Mouse (Mus musculus) neural tube, embryonic 11.5 days (tissue): ENCODE results near the gene Dixdc1. TPM values are rescaled to one million over a fixed set of nuclear protein-coding genes. Genes with fewer than 3 reads are reported as not detected.

Experiments used
- ATAC-seq: fragments of 200-750 bp; cut with Nextera tagmentation; 2 replicates; pipeline ENCODE4 v1.8.0; 2017; ENCODE audit warnings: moderate number of reproducible peaks, mild to moderate bottlenecking, moderate TSS enrichment, moderate library complexity; ENCODE audit not compliant: insufficient read depth, low FRiP score, low TSS enrichment
- DNase-seq: peaks from one replicate; pipeline ENCODE4 v3.0.0-alpha.2; 2015; ENCODE audit warnings: low spot score
- H3K27ac ChIP-seq: fragments of 300-500 bp; sonication (generic); 2 replicates; pipeline ENCODE4 v1.5.1; 2014; ENCODE audit warnings: low read depth, mild to moderate bottlenecking, low read length
- H3K27me3 ChIP-seq: fragments of 300-500 bp; sonication (generic); 2 replicates; pipeline ENCODE4 v1.6.1; 2014; ENCODE audit warnings: mild to moderate bottlenecking, low read length, mixed read lengths; ENCODE audit not compliant: control insufficient read depth, insufficient read depth
- H3K36me3 ChIP-seq: fragments of 300-500 bp; sonication (generic); 2 replicates; pipeline ENCODE4 v1.6.1; 2014; ENCODE audit warnings: mild to moderate bottlenecking, low read length, moderate library complexity, mixed read lengths; ENCODE audit not compliant: control insufficient read depth, insufficient read depth
- H3K4me1 ChIP-seq: fragments of 300-500 bp; sonication (generic); 2 replicates; pipeline ENCODE4 v1.6.1; 2014; ENCODE audit warnings: low read length, mixed read lengths; ENCODE audit not compliant: control insufficient read depth, insufficient read depth
- H3K4me2 ChIP-seq: fragments of 300-500 bp; sonication (generic); 2 replicates; pipeline ENCODE4 v1.6.1; 2014; ENCODE audit warnings: low read depth, mild to moderate bottlenecking, moderate library complexity
- H3K4me3 ChIP-seq: fragments of 300-500 bp; sonication (generic); 2 replicates; pipeline ENCODE4 v1.5.1; 2014; ENCODE audit warnings: low read depth, low read length
- H3K9ac ChIP-seq: fragments of 300-500 bp; sonication (generic); 2 replicates; pipeline ENCODE4 v1.6.1; 2014; ENCODE audit warnings: mild to moderate bottlenecking, low read length
- H3K9me3 ChIP-seq: fragments of 300-500 bp; sonication (generic); 2 replicates; pipeline ENCODE4 v1.6.1; 2016; ENCODE audit warnings: low read length; ENCODE audit not compliant: control insufficient read depth
- WGBS: fragments of 180-500 bp; shearing (Covaris S2); extraction: QIAGEN DNeasy Blood & Tissue Kit; methylation state at CpG from one replicate; pipeline ENCODE4 v1.1.7; 2014; 5-methylcytosine and 5-hydroxymethylcytosine counted together
- polyA plus RNA-seq: library from polyadenylated mRNA; unstranded; fragments of >200 nt; fragmentation: Nextera tagmentation; extraction: Ambion mirVana; gene quantifications from 2 replicates; pipeline ENCODE4 v1.2.1, GENCODE M21; 2014

The Dixdc1 gene
- polyA plus RNA-seq, 1 experiment from 2014 or later = 33.0 TPM

- H3K4me1 ChIP-seq = no peaks in the 10 kb centered on the region
- H3K4me2 ChIP-seq = no peak within 1 kb of the TSS
- DNase-seq (no peak), ATAC-seq (no peak)
- no peaks in the 10 kb centered on the region for H3K36me3 ChIP-seq
- H3K9ac ChIP-seq = no peak within 1 kb of the TSS
- H3K9me3 ChIP-seq = no peaks in the 10 kb centered on the region
- no peaks in the 10 kb centered on the region for H3K27me3 ChIP-seq
- no peak within 1 kb of the TSS for H3K27ac ChIP-seq
- H3K4me3 ChIP-seq = no peak within 1 kb of the TSS
- 75% methylated on average over 22 of the region's 22 CpGs for WGBS
Observed at GRCm38 (mm10) chr9:50751323-50751722, 12.0 kb upstream of the Dixdc1 start, which contains the start of gene Cryab. Gene Cryab, plus strand, starts transcription at chr9:50751325.

DNA sequence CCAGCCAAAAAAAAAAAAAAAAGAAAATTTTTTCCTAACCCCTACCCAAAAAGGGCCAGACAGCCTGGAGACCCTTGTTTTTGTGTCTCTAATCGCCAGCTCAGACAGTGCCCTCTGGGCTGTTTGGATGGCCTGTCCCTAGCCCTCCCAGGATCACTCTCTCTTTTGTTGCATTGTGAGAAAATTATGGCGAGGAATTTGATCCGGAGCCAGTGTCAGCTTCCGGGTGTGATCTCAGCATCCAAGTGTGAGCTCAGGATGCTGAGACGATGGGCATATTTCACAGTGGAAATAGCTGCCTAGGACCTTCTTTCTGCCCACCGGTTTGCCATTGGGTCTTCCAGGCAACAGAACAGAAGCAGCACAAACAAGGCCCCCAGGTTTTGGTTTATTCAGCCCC lies 11.4 kb upstream of the Dixdc1 start:
- Histone ChIP-seq H3K9ac (no peak overlapping the region), H3K36me3 (no peaks in the 10 kb centered on the region), H3K4me3 (no peak overlapping the region), H3K4me2 (no peak overlapping the region), H3K9me3 (no peaks in the 10 kb centered on the region), H3K27me3 (no peaks in the 10 kb centered on the region), H3K27ac (no peak overlapping the region), H3K4me1 (no peaks in the 10 kb centered on the region)
- no peak for DNase-seq
- WGBS = 77% methylated on average over 6 of the region's 6 CpGs
- no peak for ATAC-seq

- DNase-seq (peak; percentile 51), ATAC-seq (no peak)
- Histone ChIP-seq H3K9ac (peak within 1 kb of the TSS; percentile 1; the same call in 1 of the 2 replicates), H3K36me3 (no peaks in the 10 kb centered on the region), H3K9me3 (no peaks in the 10 kb centered on the region), H3K4me2 (peak within 1 kb of the TSS; percentile 30), H3K27ac (no peak within 1 kb of the TSS), H3K4me1 (no peaks in the 10 kb centered on the region), H3K27me3 (no peaks in the 10 kb centered on the region), H3K4me3 (peak within 1 kb of the TSS; percentile 9; the same call in 1 of the 2 replicates)
- WGBS = 2% methylated on average over 19 of the region's 19 CpGs
Observed at GRCm38 (mm10) chr9:50746214-50746677, 6.9 kb upstream of the Dixdc1 start, which contains the start of gene 2310030G06Rik. Gene 2310030G06Rik, minus strand, starts transcription at chr9:50746536.

- Histone ChIP-seq H3K9me3 (no peaks in the 10 kb centered on the region), H3K4me2 (peak overlapping the region; percentile 30), H3K4me1 (no peaks in the 10 kb centered on the region), H3K27me3 (no peaks in the 10 kb centered on the region), H3K9ac (peak overlapping the region; percentile 1; the same call in 1 of the 2 replicates), H3K36me3 (no peaks in the 10 kb centered on the region), H3K27ac (no peak overlapping the region), H3K4me3 (peak overlapping the region; percentile 9; the same call in 1 of the 2 replicates)
- ATAC-seq (no peak), DNase-seq (no peak)
- WGBS = 12% methylated on average over 7 of the region's 7 CpGs
Observed at GRCm38 (mm10) chr9:50745806-50746205, 6.5 kb upstream of the Dixdc1 start.

DNA sequence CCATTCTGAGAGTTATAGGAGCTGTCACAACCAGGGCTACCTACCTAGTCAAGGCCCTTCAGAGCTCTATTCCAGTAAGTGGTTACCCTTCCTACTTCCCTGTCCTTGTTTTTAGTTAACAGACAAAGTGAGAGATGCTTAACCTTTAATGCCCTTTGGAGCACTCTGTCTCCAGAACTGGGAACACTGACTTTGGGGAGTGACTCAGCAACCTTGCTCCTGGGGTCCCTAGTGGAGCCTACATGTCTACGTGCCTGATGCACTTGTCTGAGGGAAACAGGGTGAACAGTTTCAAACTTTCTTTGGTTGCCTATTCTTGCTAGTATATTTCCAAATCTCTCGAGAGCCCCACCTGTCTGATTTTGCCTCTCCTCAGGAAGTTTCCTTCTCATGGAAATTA lies 3.4 kb upstream of the Dixdc1 start:
- no peak for DNase-seq
- no peak overlapping the region for H3K27ac ChIP-seq
- no peak for ATAC-seq
- no peaks in the 10 kb centered on the region for H3K9me3 ChIP-seq
- no peak overlapping the region for H3K9ac ChIP-seq
- no peak overlapping the region for H3K4me3 ChIP-seq
- no peak overlapping the region for H3K4me2 ChIP-seq
- 82% methylated on average over 2 of the region's 2 CpGs for WGBS
- H3K36me3 ChIP-seq = no peaks in the 10 kb centered on the region
- no peaks in the 10 kb centered on the region for H3K27me3 ChIP-seq
- H3K4me1 ChIP-seq = no peaks in the 10 kb centered on the region

GRCm38 (mm10) chr9:50742261-50742660 lies 2.9 kb upstream of the Dixdc1 start:
- DNase-seq (no peak), ATAC-seq (no peak)
- H3K9ac ChIP-seq = no peak overlapping the region
- H3K4me3 ChIP-seq = no peak overlapping the region
- no peaks in the 10 kb centered on the region for H3K27me3 ChIP-seq
- H3K36me3 ChIP-seq = no peaks in the 10 kb centered on the region
- H3K4me1 ChIP-seq = no peaks in the 10 kb centered on the region
- no peaks in the 10 kb centered on the region for H3K9me3 ChIP-seq
- H3K4me2 ChIP-seq = no peak overlapping the region
- no peak overlapping the region for H3K27ac ChIP-seq
- WGBS = 88% methylated on average over 3 of the region's 3 CpGs

DNA sequence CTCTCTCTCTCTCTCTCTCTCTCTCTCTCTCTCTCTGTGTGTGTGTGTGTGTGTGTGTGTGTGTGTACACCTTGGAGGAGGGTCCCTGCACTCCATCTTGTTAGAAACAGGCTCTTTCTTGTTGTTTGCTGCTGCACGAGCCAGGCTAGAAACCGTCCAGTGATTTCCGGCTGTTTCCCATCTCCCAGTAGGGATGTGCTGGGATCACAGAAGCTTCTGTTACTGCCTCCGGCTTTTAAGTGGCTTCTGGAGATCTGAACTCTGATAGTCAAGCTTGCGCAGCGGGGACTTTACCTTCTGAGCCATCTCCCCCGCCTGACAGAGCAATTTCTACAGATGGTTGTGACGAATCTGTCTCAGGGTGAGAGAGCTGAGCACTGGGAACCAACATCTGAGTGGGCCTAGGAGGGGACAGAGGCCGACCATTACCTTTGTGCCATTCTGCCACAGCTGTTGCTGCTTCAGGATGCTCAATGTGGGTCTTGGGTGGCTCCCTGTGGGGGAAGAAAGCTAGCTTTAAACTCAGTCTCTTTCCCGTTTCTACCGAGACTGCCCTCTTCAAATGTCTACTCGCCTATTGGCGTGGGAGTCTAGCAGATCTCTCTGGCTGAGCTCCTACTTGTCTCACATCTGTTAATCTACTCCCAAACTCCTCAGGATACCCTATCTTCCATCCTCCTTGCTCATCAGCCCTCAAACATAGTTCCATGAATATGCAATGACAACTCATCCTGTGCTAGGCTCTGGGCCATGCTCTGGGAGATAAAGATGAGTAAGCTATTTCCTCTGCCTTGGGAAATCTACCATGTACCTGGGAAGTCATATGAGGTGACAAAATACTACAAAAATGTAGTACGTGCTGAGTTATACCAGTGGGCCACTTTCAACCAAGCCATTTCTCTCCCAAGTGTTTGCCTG lies 1.8 kb upstream of the Dixdc1 start:
- Histone ChIP-seq H3K9me3 (no peaks in the 10 kb centered on the region), H3K9ac (no peak overlapping the region), H3K27ac (no peak overlapping the region), H3K36me3 (no peaks in the 10 kb centered on the region), H3K4me2 (no peak overlapping the region), H3K4me3 (no peak overlapping the region), H3K4me1 (no peaks in the 10 kb centered on the region), H3K27me3 (no peaks in the 10 kb centered on the region)
- 91% methylated on average over 14 of the region's 14 CpGs for WGBS
- ATAC-seq (no peak), DNase-seq (no peak)

- DNase-seq = peak; percentile 63
- WGBS = 5% methylated on average over 9 of the region's 9 CpGs
- no peak overlapping the region for H3K27ac ChIP-seq
- no peaks in the 10 kb centered on the region for H3K9me3 ChIP-seq
- H3K4me2 ChIP-seq = 0 out of 2 replicates have a peak overlapping the region, but pooled peaks have one; percentile 10
- no peak for ATAC-seq
- H3K4me1 ChIP-seq = peaks cover 10% of the 10 kb centered on the region; the same call in 1 of the 2 replicates
- no peaks in the 10 kb centered on the region for H3K36me3 ChIP-seq
- no peak overlapping the region for H3K4me3 ChIP-seq
- no peaks in the 10 kb centered on the region for H3K27me3 ChIP-seq
- no peak overlapping the region for H3K9ac ChIP-seq
Observed at GRCm38 (mm10) chr9:50734989-50735388, 4.3 kb downstream of the Dixdc1 start.
